Mouse (Mus musculus) kidney, postnatal 0 days (tissue): ENCODE results near the gene Epm2aip1. TPM values are rescaled to one million over a fixed set of nuclear protein-coding genes. Genes with fewer than 3 reads are reported as not detected.

ENCODE experiments used
- ATAC-seq: fragments of 200-750 bp; cut with Nextera tagmentation; replicated peaks from 2 replicates; pipeline ENCODE4 v1.8.0; 2017; ENCODE audit warnings: low read depth, moderate number of reproducible peaks, moderate TSS enrichment, moderate library complexity; ENCODE audit not compliant: low FRiP score
- DNase-seq: peaks from one replicate; pipeline ENCODE4 v3.0.0-alpha.2; 2016; ENCODE audit warnings: low spot score
- H3K27ac ChIP-seq: fragments of 300-500 bp; sonication (generic); 2 replicates; pipeline ENCODE4 v1.5.1; 2014; ENCODE audit warnings: mild to moderate bottlenecking
- H3K27me3 ChIP-seq: fragments of 300-500 bp; sonication (generic); 2 replicates; pipeline ENCODE4 v1.6.1; 2014; ENCODE audit warnings: low read length, mixed read lengths; ENCODE audit not compliant: insufficient read depth
- H3K36me3 ChIP-seq: fragments of 300-500 bp; sonication (generic); 2 replicates; pipeline ENCODE4 v1.6.1; 2014; ENCODE audit warnings: low read length, mixed read lengths; ENCODE audit not compliant: insufficient read depth
- H3K4me1 ChIP-seq: fragments of 300-500 bp; sonication (generic); replicated peaks from 2 replicates; pipeline ENCODE4 v1.6.1; 2014; ENCODE audit warnings: antibody characterized with exemption, low read length, mixed read lengths; ENCODE audit not compliant: insufficient read depth
- H3K4me2 ChIP-seq: fragments of 300-500 bp; sonication (generic); 2 replicates; pipeline ENCODE4 v1.6.1; 2014; ENCODE audit warnings: mild to moderate bottlenecking, low read length, moderate library complexity, mixed read lengths
- H3K4me3 ChIP-seq: fragments of 300-500 bp; sonication (generic); replicated peaks from 2 replicates; pipeline ENCODE4 v1.5.1; 2014; ENCODE audit warnings: low read depth, low read length
- H3K9ac ChIP-seq: fragments of 300-500 bp; sonication (generic); 2 replicates; pipeline ENCODE4 v1.6.1; 2014; ENCODE audit warnings: low read depth, low read length
- H3K9me3 ChIP-seq: fragments of 300-500 bp; sonication (generic); replicated peaks from 2 replicates; pipeline ENCODE4 v1.6.1; 2016; ENCODE audit warnings: low read length, inconsistent platforms, mixed read lengths
- CTCF ChIP-seq: IDR thresholded peaks from 2 replicates; pipeline ENCODE4 v1.5.1; 2016; ENCODE audit warnings: antibody characterized with exemption, low read depth, mild to moderate bottlenecking, moderate library complexity
- WGBS: fragments of 180-500 bp; shearing (Covaris S2); extraction: QIAGEN DNeasy Blood & Tissue Kit; methylation state at CpG from one replicate; pipeline ENCODE4 v1.1.7; 2014; 5-methylcytosine and 5-hydroxymethylcytosine counted together
- polyA plus RNA-seq: library from polyadenylated mRNA; unstranded; fragments of >200 nt; fragmentation: Nextera tagmentation; extraction: Ambion mirVana; gene quantifications from 2 replicates; pipeline ENCODE4 v1.2.1, GENCODE M21; 2015

Epm2aip1 gene
- polyA plus RNA-seq, 1 experiment from 2014 or later: 18.6 TPM

GRCm38 (mm10) chr9:111267998-111268397, 3.7 kb upstream of the Epm2aip1 start:
- no peaks in the 10 kb centered on the region for H3K27me3 ChIP-seq
- WGBS: 99% methylated on average over 2 of the region's 2 CpGs
- TF ChIP-seq CTCF: no peak
- ATAC-seq (no peak), DNase-seq (no peak)
- no peak overlapping the region for H3K9ac ChIP-seq
- H3K4me2 ChIP-seq: no peak overlapping the region
- no peak overlapping the region for H3K27ac ChIP-seq
- no peaks in the 10 kb centered on the region for H3K9me3 ChIP-seq
- H3K36me3 ChIP-seq: 0 out of 2 replicates have a peak, but pooled peaks cover 7% of the 10 kb centered on the region
- no peaks in the 10 kb centered on the region; the same call in 1 of the 2 replicates for H3K4me1 ChIP-seq
- no peak overlapping the region for H3K4me3 ChIP-seq

GRCm38 (mm10) chr9:111270606-111271005, 1.1 kb upstream of the Epm2aip1 start:
- H3K27me3 ChIP-seq: no peaks in the 10 kb centered on the region
- peak overlapping the region; percentile 74 for H3K9ac ChIP-seq
- ATAC-seq (no peak), DNase-seq (no peak)
- H3K27ac ChIP-seq: peak overlapping the region; percentile 96
- no peak for TF ChIP-seq CTCF
- peaks cover 21% of the 10 kb centered on the region for H3K4me1 ChIP-seq
- H3K4me2 ChIP-seq: peak overlapping the region; percentile 61
- 17% methylated on average over 5 of the region's 5 CpGs for WGBS
- H3K9me3 ChIP-seq: no peaks in the 10 kb centered on the region
- H3K36me3 ChIP-seq: peaks cover 4% of the 10 kb centered on the region; the same call in 1 of the 2 replicates
- H3K4me3 ChIP-seq: peak overlapping the region; percentile 76

- TF ChIP-seq CTCF: no peak
- Histone ChIP-seq H3K9me3 (no peaks in the 10 kb centered on the region), H3K27me3 (no peaks in the 10 kb centered on the region), H3K27ac (peak overlapping the region; percentile 96), H3K4me3 (peak overlapping the region; percentile 76), H3K4me2 (peak overlapping the region; percentile 61), H3K9ac (peak overlapping the region; percentile 74), H3K4me1 (peaks cover 26% of the 10 kb centered on the region), H3K36me3 (peaks cover 4% of the 10 kb centered on the region; the same call in 1 of the 2 replicates)
- ATAC-seq (peak; percentile 74), DNase-seq (no peak)
- under 1% methylated on average over 32 of the region's 32 CpGs for WGBS
Measured at GRCm38 (mm10) chr9:111271056-111271433, 684 bp upstream of the Epm2aip1 start.

DNA sequence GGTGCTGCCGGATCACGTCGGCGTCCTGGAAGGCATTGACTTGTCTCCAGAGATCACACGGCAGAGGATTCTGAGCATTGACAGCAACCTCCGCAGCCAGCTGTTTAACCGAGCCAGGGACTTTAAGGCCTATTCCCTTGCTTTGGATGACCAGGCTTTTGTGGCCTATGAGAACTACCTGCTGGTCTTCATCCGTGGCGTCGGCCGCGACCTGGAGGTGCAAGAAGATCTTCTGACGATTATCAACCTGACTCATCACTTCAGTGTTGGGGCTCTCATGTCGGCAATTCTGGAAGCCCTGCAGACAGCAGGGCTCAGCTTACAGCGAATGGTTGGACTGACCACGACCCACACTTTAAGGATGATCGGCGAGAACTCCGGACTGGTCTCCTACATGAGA, 627 bp downstream of the Epm2aip1 start:
- Histone ChIP-seq H3K9me3 (no peaks in the 10 kb centered on the region), H3K27ac (peak overlapping the region; percentile 93), H3K4me1 (peaks cover 27% of the 10 kb centered on the region), H3K36me3 (peaks cover 4% of the 10 kb centered on the region; the same call in 1 of the 2 replicates), H3K27me3 (no peaks in the 10 kb centered on the region), H3K4me3 (peak overlapping the region; percentile 76), H3K4me2 (peak overlapping the region; percentile 88), H3K9ac (peak overlapping the region; percentile 85)
- peak; percentile 40 for DNase-seq
- WGBS: 2% methylated on average over 19 of the region's 19 CpGs
- ATAC-seq: no peak
- no peak for TF ChIP-seq CTCF

GRCm38 (mm10) chr9:111272996-111273785, 1.5 kb downstream of the Epm2aip1 start:
- DNase-seq: no peak
- Histone ChIP-seq H3K4me3 (peak overlapping the region; percentile 76), H3K36me3 (peaks cover 4% of the 10 kb centered on the region; the same call in 1 of the 2 replicates), H3K27me3 (no peaks in the 10 kb centered on the region), H3K9ac (peak overlapping the region; percentile 85), H3K4me1 (peaks cover 27% of the 10 kb centered on the region), H3K4me2 (peak overlapping the region; percentile 88), H3K9me3 (no peaks in the 10 kb centered on the region), H3K27ac (0 out of 2 replicates have a peak overlapping the region, but pooled peaks have one; percentile 93)
- no peak for TF ChIP-seq CTCF
- 55% methylated on average over 15 of the region's 15 CpGs for WGBS
- ATAC-seq: no peak

DNA sequence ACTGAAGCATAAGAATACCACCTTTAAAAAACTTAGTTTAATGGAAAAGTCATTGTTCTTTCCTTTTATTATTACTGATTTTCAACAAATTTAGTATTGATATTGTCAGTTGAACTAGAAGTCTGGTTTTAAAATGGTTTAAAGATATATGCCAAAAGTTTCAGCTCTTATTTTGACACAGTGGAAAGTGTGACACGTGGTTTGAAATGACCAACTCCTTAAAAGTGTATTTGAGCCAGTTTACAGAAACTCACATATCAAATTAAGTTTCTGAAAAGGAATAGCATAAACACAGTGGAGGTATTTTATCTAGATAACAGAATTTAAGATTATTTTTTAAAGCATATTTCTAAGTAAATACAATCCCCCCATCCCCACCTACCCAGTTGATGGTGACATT, 2.2 kb downstream of the Epm2aip1 start:
- WGBS: 57% methylated on average over 1 of the region's 1 CpGs
- DNase-seq (no peak), ATAC-seq (no peak)
- peaks cover 4% of the 10 kb centered on the region; the same call in 1 of the 2 replicates for H3K36me3 ChIP-seq
- H3K4me3 ChIP-seq: no peak overlapping the region
- no peak overlapping the region for H3K9ac ChIP-seq
- TF ChIP-seq CTCF: no peak
- H3K27ac ChIP-seq: no peak overlapping the region
- H3K4me1 ChIP-seq: peaks cover 27% of the 10 kb centered on the region
- peak overlapping the region; percentile 88 for H3K4me2 ChIP-seq
- no peaks in the 10 kb centered on the region for H3K27me3 ChIP-seq
- no peaks in the 10 kb centered on the region for H3K9me3 ChIP-seq
